Mouse (Mus musculus) midbrain, embryonic 14.5 days (tissue): ENCODE data around the gene Nup210. TPM values are rescaled to one million over a fixed set of nuclear protein-coding genes. Genes with fewer than 3 reads are reported as not detected.
A peak's percentile ranks its signal among the peaks of the same experiment; 100 is the strongest.

ENCODE experiments used
- ATAC-seq: fragments of 200-750 bp; cut with Nextera tagmentation; 2 replicates; pipeline ENCODE4 v1.8.0; 2017; ENCODE audit warnings: moderate number of reproducible peaks, moderate library complexity; ENCODE audit not compliant: low FRiP score, low TSS enrichment
- DNase-seq: peaks from one replicate; pipeline ENCODE4 v3.0.0-alpha.2; 2015
- H3K27ac ChIP-seq: fragments of 300-500 bp; sonication (generic); replicated peaks from 2 replicates; pipeline ENCODE4 v1.5.1; 2014; ENCODE audit warnings: mild to moderate bottlenecking, low read depth, low read length, moderate library complexity
- H3K27me3 ChIP-seq: fragments of 300-500 bp; sonication (generic); 2 replicates; pipeline ENCODE4 v1.6.1; 2014; ENCODE audit warnings: low read length, control low read depth, mixed read lengths; ENCODE audit not compliant: control insufficient read depth, insufficient read depth
- H3K36me3 ChIP-seq: fragments of 300-500 bp; sonication (generic); 2 replicates; pipeline ENCODE4 v1.6.1; 2014; ENCODE audit warnings: low read length, control low read depth; ENCODE audit not compliant: control insufficient read depth, insufficient read depth
- H3K4me1 ChIP-seq: fragments of 300-500 bp; sonication (generic); 2 replicates; pipeline ENCODE4 v1.6.1; 2014; ENCODE audit warnings: mild to moderate bottlenecking, antibody characterized with exemption, low read length, control low read depth; ENCODE audit not compliant: control insufficient read depth, insufficient read depth
- H3K4me2 ChIP-seq: fragments of 300-500 bp; sonication (generic); 2 replicates; pipeline ENCODE4 v1.6.1; 2014; ENCODE audit warnings: mild to moderate bottlenecking, low read length, moderate library complexity
- H3K4me3 ChIP-seq: fragments of 300-500 bp; sonication (generic); replicated peaks from 2 replicates; pipeline ENCODE4 v1.5.1; 2014; ENCODE audit warnings: low read depth, low read length
- H3K9ac ChIP-seq: fragments of 300-500 bp; sonication (generic); replicated peaks from 2 replicates; pipeline ENCODE4 v1.6.1; 2014; ENCODE audit warnings: mild to moderate bottlenecking, low read length, moderate library complexity
- H3K9me3 ChIP-seq: fragments of 300-500 bp; sonication (generic); 2 replicates; pipeline ENCODE4 v1.6.1; 2016; ENCODE audit warnings: low read length, control low read depth, mixed read lengths; ENCODE audit not compliant: control insufficient read depth
- WGBS: fragments of 180-500 bp; shearing (Covaris S2); extraction: QIAGEN DNeasy Blood & Tissue Kit; methylation state at CpG from one replicate; pipeline ENCODE4 v1.1.7; 2014; 5-methylcytosine and 5-hydroxymethylcytosine counted together
- polyA plus RNA-seq: library from polyadenylated mRNA; unstranded; fragments of >200 nt; fragmentation: Nextera tagmentation; extraction: Ambion mirVana; gene quantifications from 2 replicates; pipeline ENCODE4 v1.2.1, GENCODE M21; 2014

Nup210 gene
- polyA plus RNA-seq = 17.1 and 28.0 TPM in 2 replicates

GRCm38 (mm10) chr6:91116244-91117145, at the start of gene Nup210:
Nup210 (minus strand) TSS chr6:91116829.
- ATAC-seq (peak; percentile 96), DNase-seq (peak; percentile 98)
- Histone ChIP-seq H3K27ac (peak within 1 kb of the TSS; percentile 90), H3K27me3 (no peaks in the 10 kb centered on the region), H3K36me3 (no peaks in the 10 kb centered on the region), H3K4me2 (peak within 1 kb of the TSS; percentile 72), H3K4me3 (peak within 1 kb of the TSS; percentile 66), H3K9me3 (no peaks in the 10 kb centered on the region), H3K4me1 (peaks cover 26% of the 10 kb centered on the region), H3K9ac (peak within 1 kb of the TSS; percentile 76)
- under 1% methylated on average over 88 of the region's 93 CpGs for WGBS

- ATAC-seq (no peak), DNase-seq (peak; percentile 87)
- Histone ChIP-seq H3K27me3 (no peaks in the 10 kb centered on the region), H3K27ac (peak overlapping the region; percentile 52; the same call in 1 of the 2 replicates), H3K9me3 (no peaks in the 10 kb centered on the region), H3K4me1 (peaks cover 9% of the 10 kb centered on the region), H3K9ac (no peak overlapping the region), H3K4me2 (no peak overlapping the region), H3K36me3 (peaks cover 15% of the 10 kb centered on the region), H3K4me3 (no peak overlapping the region)
- WGBS = 35% methylated on average over 3 of the region's 3 CpGs
These were observed 48.6 kb upstream of the Nup210 start for GRCm38 (mm10) chr6:91165210-91165609.

- Histone ChIP-seq H3K4me2 (no peak overlapping the region), H3K4me1 (peaks cover 13% of the 10 kb centered on the region), H3K36me3 (peaks cover 14% of the 10 kb centered on the region), H3K27ac (peak overlapping the region; percentile 52), H3K4me3 (no peak overlapping the region), H3K9me3 (no peaks in the 10 kb centered on the region), H3K9ac (no peak overlapping the region), H3K27me3 (no peaks in the 10 kb centered on the region)
- no peak for DNase-seq
- WGBS = 67% methylated on average over 2 of the region's 2 CpGs
- no peak for ATAC-seq
These were observed 48.0 kb upstream of the Nup210 start for GRCm38 (mm10) chr6:91164584-91164983.

- Histone ChIP-seq H3K4me2 (no peak overlapping the region), H3K36me3 (peaks cover 3% of the 10 kb centered on the region; the same call in 1 of the 2 replicates), H3K4me3 (no peak overlapping the region), H3K4me1 (peaks cover 26% of the 10 kb centered on the region), H3K9ac (no peak overlapping the region), H3K9me3 (no peaks in the 10 kb centered on the region), H3K27ac (0 out of 2 replicates have a peak overlapping the region, but pooled peaks have one; percentile 20), H3K27me3 (no peaks in the 10 kb centered on the region)
- DNase-seq (no peak), ATAC-seq (no peak)
- WGBS = 78% methylated on average over 5 of the region's 5 CpGs
These were observed 46.7 kb upstream of the Nup210 start for GRCm38 (mm10) chr6:91163195-91163911.

GRCm38 (mm10) chr6:91162314-91162713, 45.7 kb upstream of the Nup210 start:
- Histone ChIP-seq H3K9ac (no peak overlapping the region), H3K4me2 (no peak overlapping the region), H3K9me3 (no peaks in the 10 kb centered on the region), H3K27me3 (no peaks in the 10 kb centered on the region), H3K27ac (no peak overlapping the region), H3K36me3 (peaks cover 3% of the 10 kb centered on the region; the same call in 1 of the 2 replicates), H3K4me3 (no peak overlapping the region), H3K4me1 (peaks cover 36% of the 10 kb centered on the region)
- DNase-seq (no peak), ATAC-seq (no peak)
- 94% methylated on average over 5 of the region's 5 CpGs for WGBS

- DNase-seq (no peak), ATAC-seq (no peak)
- WGBS = 82% methylated on average over 6 of the region's 6 CpGs
- Histone ChIP-seq H3K9ac (no peak overlapping the region), H3K27ac (no peak overlapping the region), H3K36me3 (peaks cover 3% of the 10 kb centered on the region; the same call in 1 of the 2 replicates), H3K9me3 (no peaks in the 10 kb centered on the region), H3K4me2 (no peak overlapping the region), H3K4me1 (peaks cover 40% of the 10 kb centered on the region), H3K4me3 (no peak overlapping the region), H3K27me3 (no peaks in the 10 kb centered on the region)
These were observed 45.0 kb upstream of the Nup210 start for GRCm38 (mm10) chr6:91161506-91162235.

- Histone ChIP-seq H3K4me1 (peaks cover 43% of the 10 kb centered on the region), H3K9me3 (no peaks in the 10 kb centered on the region), H3K9ac (no peak overlapping the region), H3K4me3 (no peak overlapping the region), H3K27me3 (no peaks in the 10 kb centered on the region), H3K36me3 (peaks cover 3% of the 10 kb centered on the region; the same call in 1 of the 2 replicates), H3K27ac (no peak overlapping the region; the same call in 1 of the 2 replicates), H3K4me2 (no peak overlapping the region)
- DNase-seq = no peak
- WGBS = 90% methylated on average over 2 of the region's 2 CpGs
- ATAC-seq = no peak
These were observed 44.3 kb upstream of the Nup210 start for GRCm38 (mm10) chr6:91160976-91161375.

GRCm38 (mm10) chr6:91160399-91160798, 43.8 kb upstream of the Nup210 start:
- ATAC-seq (no peak), DNase-seq (peak; percentile 78)
- 30% methylated on average over 3 of the region's 3 CpGs for WGBS
- Histone ChIP-seq H3K27ac (peak overlapping the region; percentile 49; the same call in 1 of the 2 replicates), H3K36me3 (peaks cover 3% of the 10 kb centered on the region; the same call in 1 of the 2 replicates), H3K4me1 (peaks cover 49% of the 10 kb centered on the region), H3K9me3 (no peaks in the 10 kb centered on the region), H3K4me3 (no peak overlapping the region), H3K27me3 (no peaks in the 10 kb centered on the region), H3K9ac (no peak overlapping the region), H3K4me2 (peak overlapping the region; percentile 91; the same call in 1 of the 2 replicates)
